Mouse (Mus musculus): ENCODE measurements around the gene Tomm7.

DNA sequence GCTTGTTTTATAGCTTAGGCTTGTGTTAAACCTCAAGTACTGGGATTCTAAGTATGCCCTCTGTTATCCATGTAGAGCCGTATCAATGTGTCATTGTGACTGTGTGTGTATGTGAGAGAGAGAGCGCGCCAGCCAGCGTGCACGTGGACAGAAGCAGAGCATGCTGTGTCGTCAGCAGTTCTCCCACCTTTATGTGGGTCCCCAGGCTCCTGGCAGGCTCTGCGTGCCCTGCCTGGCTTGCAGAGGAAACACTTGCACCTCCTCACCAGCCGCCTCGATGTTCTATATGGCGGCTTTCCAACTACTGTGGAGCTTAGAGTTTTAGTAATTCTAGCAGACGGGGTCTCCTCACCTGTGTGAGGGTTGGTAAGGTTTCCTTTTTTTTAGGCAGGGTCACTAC is 21.7 kb downstream of the Tomm7 start:
- TF ChIP-seq TAL1 (IDR thresholded peaks at IDR 0.05; ENCODE audit: low read length) (no peak), GATA1 (IDR thresholded peaks at IDR 0.05; ENCODE audit: low read length) (no peak)

Data from erythroblast, embryonic 14.5 days (primary cell).